ENCODE assay signal across 18 mouse cellular contexts in genomic region chr2:45094371-45094967, GRCm38 (mm10). TPM values are rescaled to one million over a fixed set of nuclear protein-coding genes. Genes with fewer than 3 reads are reported as not detected.
DNase-seq lines count a peak whose midpoint lies in the region; ATAC-seq and TF ChIP-seq lines count a peak whose summit lies in the region.
"Had no signal": no experiment of that assay in that cellular context is flagged by ENCODE, and none has a peak within 500 bp of the region (broad histone marks: within the 10 kb centered on the region; RNA-seq: fewer than 3 reads in every experiment).

No protein-coding gene starts in this region.

- intact Hi-C loops in heart, postnatal 10 days (cut with DNase I), result no loop called here

- no peaks in the 10 kb centered on the region for H3K27me3 ChIP-seq in forebrain, embryonic 16.5 days (replicated peaks; ENCODE audit: control insufficient read depth, insufficient read depth, low read length)
- no peaks in the 10 kb centered on the region for H3K27me3 ChIP-seq in forebrain, embryonic 13.5 days
- no peaks in the 10 kb centered on the region for H3K27me3 ChIP-seq in heart, embryonic 13.5 days (replicated peaks)
- no peaks in the 10 kb centered on the region for H3K27me3 ChIP-seq in midbrain, embryonic 11.5 days (ENCODE audit: control insufficient read depth, insufficient read depth, low read length)
- no peaks in the 10 kb centered on the region for H3K27me3 ChIP-seq in midbrain, embryonic 13.5 days
- peaks cover 1% of the 10 kb centered on the region; the same call in 1 of the 2 replicates for H3K27me3 ChIP-seq in cerebellum, adult 2 months (ENCODE audit: control insufficient read depth, insufficient read depth, low read length)
- H3K27me3 ChIP-seq: neural tube, embryonic 12.5 days had no signal

- no peak overlapping the region for H3K9ac ChIP-seq in forebrain, embryonic 16.5 days (replicated peaks; ENCODE audit: low read depth, low read length)
- no peak overlapping the region for H3K9ac ChIP-seq in forebrain, embryonic 13.5 days
- H3K9ac ChIP-seq in heart, embryonic 13.5 days, result no peak overlapping the region
- H3K9ac ChIP-seq in midbrain, embryonic 11.5 days (ENCODE audit: low read length), result no peak overlapping the region
- no peak overlapping the region for H3K9ac ChIP-seq in midbrain, embryonic 13.5 days (replicated peaks)
- H3K9ac ChIP-seq: neural tube, embryonic 12.5 days had no signal

- WGBS in forebrain, embryonic 16.5 days, result 74% methylated on average over 2 of the region's 2 CpGs
- WGBS in forebrain, embryonic 13.5 days, result 63% methylated on average over 2 of the region's 2 CpGs
- WGBS in heart, embryonic 13.5 days, result 55% methylated on average over 2 of the region's 2 CpGs
- WGBS in midbrain, embryonic 11.5 days, result 56% methylated on average over 2 of the region's 2 CpGs
- 63% methylated on average over 2 of the region's 2 CpGs for WGBS in midbrain, embryonic 13.5 days
- 85% methylated on average over 2 of the region's 2 CpGs for WGBS in cerebellum, adult 2 months

- 0 out of 2 replicates have a peak, but pooled peaks cover 2% of the 10 kb centered on the region for H3K36me3 ChIP-seq in forebrain, embryonic 16.5 days (ENCODE audit: control insufficient read depth, insufficient read depth)
- peaks cover 19% of the 10 kb centered on the region for H3K36me3 ChIP-seq in forebrain, embryonic 13.5 days (ENCODE audit: poor library complexity, severe bottlenecking)
- peaks cover 46% of the 10 kb centered on the region for H3K36me3 ChIP-seq in heart, embryonic 13.5 days
- peaks cover 2% of the 10 kb centered on the region; the same call in 1 of the 2 replicates for H3K36me3 ChIP-seq in midbrain, embryonic 11.5 days (ENCODE audit: control insufficient read depth, insufficient read depth, low read length)
- H3K36me3 ChIP-seq in midbrain, embryonic 13.5 days, result no peaks in the 10 kb centered on the region

- H3K4me1 ChIP-seq in forebrain, embryonic 16.5 days (replicated peaks; ENCODE audit: control insufficient read depth, insufficient read depth, low read length), result peaks cover 61% of the 10 kb centered on the region
- H3K4me1 ChIP-seq in forebrain, embryonic 13.5 days, result peaks cover 89% of the 10 kb centered on the region
- peaks cover 78% of the 10 kb centered on the region for H3K4me1 ChIP-seq in heart, embryonic 13.5 days
- peaks cover 69% of the 10 kb centered on the region for H3K4me1 ChIP-seq in midbrain, embryonic 11.5 days (ENCODE audit: control insufficient read depth, insufficient read depth, low read length)
- H3K4me1 ChIP-seq in midbrain, embryonic 13.5 days (replicated peaks), result peaks cover 77% of the 10 kb centered on the region
- peaks cover 16% of the 10 kb centered on the region for H3K4me1 ChIP-seq in cortical plate, adult 2 months (ENCODE audit: control insufficient read depth, insufficient read depth, low read length)
- no peaks in the 10 kb centered on the region for H3K4me1 ChIP-seq in cerebellum, adult 2 months (ENCODE audit: control insufficient read depth, insufficient read depth, low read length)

- no peaks in the 10 kb centered on the region for H3K9me3 ChIP-seq in forebrain, embryonic 16.5 days (ENCODE audit: control insufficient read depth, low read length)
- H3K9me3 ChIP-seq in forebrain, embryonic 13.5 days (replicated peaks), result no peaks in the 10 kb centered on the region
- H3K9me3 ChIP-seq in heart, embryonic 13.5 days, result no peaks in the 10 kb centered on the region
- no peaks in the 10 kb centered on the region for H3K9me3 ChIP-seq in midbrain, embryonic 11.5 days (ENCODE audit: control insufficient read depth, low read length)
- no peaks in the 10 kb centered on the region for H3K9me3 ChIP-seq in midbrain, embryonic 13.5 days
- H3K9me3 ChIP-seq: neural tube, embryonic 12.5 days had no signal

- ATAC-seq in forebrain, embryonic 16.5 days, result no peak
- no peak for ATAC-seq in forebrain, embryonic 13.5 days
- ATAC-seq in heart, embryonic 13.5 days (ENCODE audit: extremely low read depth, insufficient number of reproducible peaks, low FRiP score, low TSS enrichment), result no peak
- ATAC-seq in midbrain, embryonic 11.5 days (ENCODE audit: low FRiP score), result no peak
- ATAC-seq in midbrain, embryonic 13.5 days, result no peak

- no peak for DNase-seq in heart, postnatal 10 days
- DNase-seq in midbrain, embryonic 11.5 days (ENCODE audit: low spot score, missing footprints), result peak; percentile 84
- DNase-seq in cerebellum, adult 2 months, result no peak
- DNase-seq: adrenal gland, postnatal 36 days; cerebellum, adult 18-20 months; gastrocnemius, postnatal 36 days; kidney, adult 2 months; left cerebral cortex, postnatal 4 days; liver; lung, postnatal 14 days; spleen, adult 18-20 months; thymus, adult 2 months had no signal

- H3K4me2 ChIP-seq in forebrain, embryonic 16.5 days (ENCODE audit: low read length), result no peak overlapping the region
- H3K4me2 ChIP-seq in forebrain, embryonic 13.5 days, result no peak overlapping the region
- H3K4me2 ChIP-seq in heart, embryonic 13.5 days, result no peak overlapping the region
- H3K4me2 ChIP-seq in midbrain, embryonic 11.5 days, result no peak overlapping the region
- H3K4me2 ChIP-seq in midbrain, embryonic 13.5 days (replicated peaks), result no peak overlapping the region
- H3K4me2 ChIP-seq: neural tube, embryonic 12.5 days had no signal

- TF ChIP-seq POLR2A in cortical plate, adult 2 months (IDR thresholded peaks at IDR 0.05; ENCODE audit: extremely low read depth, insufficient read depth, low read length), result no peak
- no peak for TF ChIP-seq POLR2A in cerebellum, adult 2 months (IDR thresholded peaks at IDR 0.05; ENCODE audit: borderline replicate concordance, insufficient read depth, low read length)

- peak overlapping the region; percentile 14 for H3K27ac ChIP-seq in forebrain, embryonic 16.5 days (ENCODE audit: low read length)
- H3K27ac ChIP-seq in forebrain, embryonic 13.5 days, result no peak overlapping the region
- H3K27ac ChIP-seq in heart, embryonic 13.5 days (replicated peaks), result 0 out of 2 replicates have a peak overlapping the region, but pooled peaks have one; percentile 5
- H3K27ac ChIP-seq in midbrain, embryonic 11.5 days (ENCODE audit: low read depth, low read length), result no peak overlapping the region; the same call in 1 of the 2 replicates
- no peak overlapping the region for H3K27ac ChIP-seq in midbrain, embryonic 13.5 days
- 0 out of 2 replicates have a peak overlapping the region, but pooled peaks have one; percentile 45 for H3K27ac ChIP-seq in cortical plate, adult 2 months (ENCODE audit: insufficient read depth, low read length)
- H3K27ac ChIP-seq in cerebellum, adult 2 months (ENCODE audit: insufficient read depth, low read length), result no peak overlapping the region
- H3K27ac ChIP-seq: neural tube, embryonic 12.5 days had no signal

- TF ChIP-seq CTCF in cortical plate, adult 2 months (IDR thresholded peaks at IDR 0.05; ENCODE audit: extremely low read depth, insufficient read depth, low read length), result no peak
- no peak for TF ChIP-seq CTCF in cerebellum, adult 2 months (IDR thresholded peaks at IDR 0.05; ENCODE audit: borderline replicate concordance, insufficient read depth, low read depth, low read length)

- H3K4me3 ChIP-seq in forebrain, embryonic 16.5 days (replicated peaks; ENCODE audit: low read length), result no peak overlapping the region
- no peak overlapping the region for H3K4me3 ChIP-seq in forebrain, embryonic 13.5 days
- H3K4me3 ChIP-seq in heart, embryonic 13.5 days, result no peak overlapping the region
- no peak overlapping the region for H3K4me3 ChIP-seq in midbrain, embryonic 11.5 days (ENCODE audit: low read depth, low read length)
- H3K4me3 ChIP-seq in midbrain, embryonic 13.5 days (replicated peaks), result no peak overlapping the region
- no peak overlapping the region for H3K4me3 ChIP-seq in cortical plate, adult 2 months (ENCODE audit: insufficient read depth, low read length)
- no peak overlapping the region for H3K4me3 ChIP-seq in cerebellum, adult 2 months (replicated peaks; ENCODE audit: insufficient read depth, low read depth, low read length)
- H3K4me3 ChIP-seq: neural tube, embryonic 12.5 days had no signal

RNA-seq across cellular contexts. Expression of gene Zeb2, which starts 22.7 kb away (rescaled TPM):
- 120 and 151 TPM in 2 replicates for polyA plus RNA-seq in forebrain, embryonic 16.5 days (2015; fragmentation: Nextera tagmentation; extraction: Ambion mirVana)
- polyA plus RNA-seq in forebrain, embryonic 13.5 days (2015; fragmentation: Nextera tagmentation; extraction: Ambion mirVana), result 74.7 and 85.4 TPM in 2 replicates
- 21.8 and 22.4 TPM in 2 replicates for polyA plus RNA-seq in heart, embryonic 13.5 days (2015; fragmentation: Nextera tagmentation; extraction: Ambion mirVana)
- total RNA-seq in heart, postnatal 10 days (2021), result 10 to 100 TPM; 62.7 to 77.7 TPM
- 61.2 and 69.9 TPM in 2 replicates for polyA plus RNA-seq in midbrain, embryonic 11.5 days (2014; fragmentation: Nextera tagmentation; extraction: Ambion mirVana)
- polyA plus RNA-seq in midbrain, embryonic 13.5 days (2015; fragmentation: Nextera tagmentation; extraction: Ambion mirVana), result 38.9 and 50.2 TPM in 2 replicates
- 63.2 and 65.4 TPM in 2 replicates for polyA plus RNA-seq in cortical plate, adult 2 months (2012; rRNA removed)
- 35.8 and 40.5 TPM in 2 replicates for polyA plus RNA-seq in cerebellum, adult 2 months (2012; rRNA removed)

Comparison
In these comparisons a context has a peak if more than half of its experiments do, and no peak if none do; other contexts are left out.
1. H3K27ac ChIP-seq: peak in forebrain, embryonic 16.5 days (single experiment), heart, embryonic 13.5 days (single experiment) and cortical plate, adult 2 months (single experiment); none in forebrain, embryonic 13.5 days (single experiment), midbrain, embryonic 11.5 days (single experiment), midbrain, embryonic 13.5 days (single experiment) and cerebellum, adult 2 months (single experiment).